Mouse (Mus musculus) embryo, embryonic 10 days (tissue): ENCODE results near the gene Fcrl6.

Experiments used
- DNase-seq: peaks from one replicate; pipeline ENCODE4 v3.0.0-alpha.2; 2015; ENCODE audit warnings: low spot score

Fcrl6 gene

DNA sequence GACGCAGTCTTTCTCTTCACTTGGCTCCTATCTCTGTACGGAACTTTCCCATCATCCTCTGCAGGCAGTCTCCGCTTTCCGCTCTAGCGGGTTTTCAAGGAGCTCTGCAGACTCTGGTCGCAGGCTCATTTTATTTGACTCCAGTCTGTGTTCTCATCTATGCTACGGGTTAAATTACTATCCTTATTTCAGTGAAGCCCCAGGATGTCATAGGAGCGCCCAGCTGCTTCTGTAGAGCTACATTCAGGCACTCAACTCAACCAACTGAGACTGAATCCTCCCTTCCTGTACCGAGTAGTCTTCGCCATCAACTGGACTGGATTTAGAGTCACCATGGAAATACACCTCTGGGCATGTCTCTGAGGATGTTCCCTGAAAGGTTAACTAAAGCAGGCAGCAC, 12.3 kb upstream of the Fcrl6 start:
- no peak for DNase-seq

DNA sequence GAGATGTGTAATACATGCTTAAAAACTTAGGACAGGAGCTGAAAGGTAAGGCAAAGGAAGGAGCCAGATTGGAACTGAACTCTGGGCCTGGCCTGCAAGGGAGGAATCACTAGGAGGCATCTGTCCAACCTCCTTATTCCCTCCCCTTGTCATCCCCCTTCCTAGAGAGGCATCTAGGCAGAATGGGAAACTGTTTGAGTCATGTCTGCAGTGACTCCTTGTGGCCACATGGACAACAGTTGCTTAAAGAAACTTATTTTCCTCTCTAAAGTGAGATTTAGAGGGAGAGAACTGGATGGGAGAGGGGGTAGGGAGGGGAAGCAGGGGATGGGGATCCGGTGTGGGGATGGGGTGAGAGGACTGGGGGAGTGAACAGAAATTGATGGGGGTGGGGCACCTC, 10.4 kb upstream of the Fcrl6 start:
- DNase-seq, result peak; percentile 29

DNA sequence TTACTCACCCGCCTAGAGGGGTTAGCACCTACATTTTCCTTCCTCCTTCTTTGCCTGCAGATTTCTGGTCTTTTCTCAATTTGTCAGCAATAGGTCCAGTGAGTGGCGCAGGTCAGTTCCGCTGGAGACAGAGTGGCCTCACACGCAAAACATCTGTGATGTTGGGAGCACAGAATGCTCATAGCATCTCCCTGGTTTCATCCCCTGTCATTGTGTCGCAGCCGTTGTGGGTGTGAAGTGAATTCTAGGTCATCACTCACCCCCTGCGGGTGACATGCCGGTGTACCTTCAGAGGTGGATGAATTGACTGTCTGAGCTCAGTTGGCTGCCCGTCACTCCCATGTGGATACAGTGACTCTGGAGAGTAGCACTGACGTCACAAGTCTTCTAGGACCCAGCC, 9.0 kb upstream of the Fcrl6 start:
- DNase-seq, result no peak

DNA sequence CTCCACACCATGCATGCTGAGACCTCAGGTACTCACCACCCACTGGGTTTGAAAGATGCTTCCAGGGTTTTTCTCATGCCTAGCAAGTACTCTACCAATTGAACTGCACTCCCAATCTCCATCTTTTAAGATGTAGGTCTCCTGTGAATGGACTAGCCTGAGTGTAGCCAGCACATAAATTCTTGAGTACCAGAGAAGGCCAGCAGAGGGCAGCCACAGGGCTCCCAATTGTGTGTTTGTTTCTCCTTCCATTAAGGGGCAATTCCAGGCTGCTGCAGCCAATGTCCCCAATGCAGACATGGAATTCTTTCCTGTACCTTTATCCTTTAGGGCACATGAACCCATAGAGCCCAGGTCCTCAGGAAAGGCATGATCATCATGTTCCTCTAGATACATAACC, 7.9 kb downstream of the Fcrl6 start:
- DNase-seq, result peak; percentile 67

DNA sequence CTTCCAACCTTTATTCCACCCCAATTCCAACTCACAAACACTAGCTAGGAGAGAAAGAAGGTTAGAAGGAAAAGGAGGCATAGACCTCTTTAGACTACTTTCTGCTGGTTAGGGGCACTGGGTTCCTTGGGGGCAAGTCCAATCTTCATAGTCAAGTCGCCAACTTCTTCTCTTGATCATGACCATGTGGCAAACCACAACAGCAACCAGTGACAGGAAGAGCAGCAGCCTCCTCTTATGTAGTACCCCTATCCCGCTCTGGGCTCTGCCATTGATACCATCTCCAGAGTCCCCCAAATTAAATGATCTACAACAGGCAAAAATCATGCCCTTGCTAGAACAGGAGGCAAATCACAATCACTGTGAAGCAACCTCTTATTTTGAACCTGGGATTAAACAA, 8.4 kb downstream of the Fcrl6 start:
- DNase-seq, result no peak

- DNase-seq, result no peak
These were observed 9.0 kb downstream of the Fcrl6 start for GRCm38 (mm10) chr1:172593321-172593720.

DNA sequence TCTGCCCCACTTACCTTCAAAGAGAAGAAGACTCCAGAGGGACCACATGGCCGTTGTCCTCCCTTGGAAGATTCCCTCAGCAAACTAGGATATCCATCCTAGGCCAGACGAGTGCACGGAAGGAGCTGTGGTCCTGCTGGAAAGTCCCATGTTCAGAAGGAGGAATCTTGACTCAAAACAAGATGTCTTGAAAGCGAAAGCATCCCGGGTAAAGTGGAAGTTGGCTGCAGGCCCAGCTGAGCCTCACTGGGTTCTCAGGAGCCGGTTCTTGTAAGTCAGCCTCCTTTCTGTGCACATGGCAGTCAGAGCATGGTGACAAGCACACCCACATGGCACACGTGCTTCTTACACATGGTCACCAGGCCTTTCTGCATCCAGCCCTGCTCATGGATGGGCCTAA, 12.0 kb downstream of the Fcrl6 start, which contains the start of gene Slamf8:
Slamf8 (minus strand) TSS at position 184 of the 400 bp plus-strand sequence.
- no peak for DNase-seq

- peak; percentile 35 for DNase-seq
These were observed 16.5 kb downstream of the Fcrl6 start for GRCm38 (mm10) chr1:172585612-172586567.

- DNase-seq, result no peak
These were observed 17.3 kb downstream of the Fcrl6 start for GRCm38 (mm10) chr1:172585026-172585425.

DNA sequence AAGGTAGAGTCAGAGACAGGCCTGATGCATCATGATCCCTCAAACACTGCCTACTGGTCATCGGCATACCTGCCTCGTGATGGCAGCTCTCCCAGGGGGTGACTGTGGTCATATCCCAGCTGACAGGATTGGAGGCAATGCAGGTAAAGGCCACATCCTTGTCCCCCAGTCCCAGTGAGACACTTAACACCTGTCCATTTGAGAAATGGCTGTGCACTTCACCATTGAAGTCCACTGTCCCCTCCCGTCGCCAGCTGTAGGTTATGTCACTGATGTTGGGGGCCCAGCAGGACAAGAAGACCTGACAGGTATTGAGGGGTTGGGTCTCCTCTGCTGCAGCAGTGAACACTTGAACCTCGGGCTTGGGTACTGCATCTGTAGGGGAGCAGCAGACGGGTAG, 18.1 kb downstream of the Fcrl6 start:
- no peak for DNase-seq

- DNase-seq, result no peak
These were observed 19.9 kb downstream of the Fcrl6 start for GRCm38 (mm10) chr1:172582436-172582835.

- DNase-seq, result no peak
These were observed 22.2 kb downstream of the Fcrl6 start for GRCm38 (mm10) chr1:172580116-172580515.

DNA sequence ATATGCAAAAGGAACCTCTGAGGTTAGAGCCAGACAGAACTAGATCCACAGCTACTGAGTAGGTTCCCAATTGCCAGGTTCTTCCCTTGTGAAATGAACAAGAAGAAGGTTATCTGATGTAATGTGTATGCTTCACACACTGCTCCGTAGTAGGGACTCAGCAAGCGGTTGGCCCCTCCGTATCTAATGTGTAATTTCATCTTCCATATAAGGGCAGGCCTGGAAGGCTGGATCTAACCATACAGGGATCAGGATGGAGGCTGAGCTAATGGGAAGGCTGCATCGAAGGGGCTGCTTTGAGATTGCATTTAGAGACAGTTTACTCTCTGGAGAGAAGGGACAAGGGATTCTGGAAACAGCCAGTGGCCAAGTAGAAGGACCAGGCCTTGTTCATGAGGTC, 34.6 kb downstream of the Fcrl6 start:
- no peak for DNase-seq

DNA sequence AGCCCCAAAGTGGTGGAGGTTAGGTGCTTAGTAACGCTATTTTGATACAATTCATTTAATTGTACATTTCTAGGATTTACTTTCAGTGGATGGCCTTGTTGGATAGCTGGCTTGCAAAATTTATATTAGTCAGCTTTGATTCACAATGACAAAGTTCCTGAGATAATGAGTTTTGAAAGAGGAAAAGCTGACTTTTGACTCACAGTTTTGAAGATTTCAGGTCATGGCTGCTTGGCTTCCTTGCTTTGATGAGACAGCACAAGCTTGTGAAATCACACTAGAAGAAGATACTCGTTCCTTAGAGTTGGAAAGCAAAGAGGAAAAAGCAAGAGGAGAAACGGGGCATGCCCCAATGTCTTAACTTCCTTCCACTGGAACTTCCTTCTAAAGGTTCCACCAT, 36.2 kb downstream of the Fcrl6 start:
- DNase-seq, result no peak

DNA sequence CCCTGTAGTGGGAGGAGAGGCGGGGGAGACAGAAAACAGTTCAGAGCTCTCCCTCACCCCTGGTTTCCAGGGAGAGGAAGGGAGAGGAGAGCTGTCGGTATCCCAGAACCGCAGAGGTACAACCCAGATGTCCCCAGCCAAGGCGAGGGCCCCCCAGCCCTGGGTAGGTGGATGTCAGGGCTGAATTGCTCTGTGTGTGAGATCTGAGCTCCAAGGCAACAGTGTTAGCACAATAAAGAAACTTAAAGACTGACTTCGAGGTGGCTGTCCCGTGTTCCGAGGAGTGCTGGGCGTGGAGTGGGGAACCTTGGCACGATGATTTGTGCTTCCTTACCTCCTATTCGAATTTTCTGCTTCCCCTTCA, 38.9 kb downstream of the Fcrl6 start:
- no peak for DNase-seq

DNA sequence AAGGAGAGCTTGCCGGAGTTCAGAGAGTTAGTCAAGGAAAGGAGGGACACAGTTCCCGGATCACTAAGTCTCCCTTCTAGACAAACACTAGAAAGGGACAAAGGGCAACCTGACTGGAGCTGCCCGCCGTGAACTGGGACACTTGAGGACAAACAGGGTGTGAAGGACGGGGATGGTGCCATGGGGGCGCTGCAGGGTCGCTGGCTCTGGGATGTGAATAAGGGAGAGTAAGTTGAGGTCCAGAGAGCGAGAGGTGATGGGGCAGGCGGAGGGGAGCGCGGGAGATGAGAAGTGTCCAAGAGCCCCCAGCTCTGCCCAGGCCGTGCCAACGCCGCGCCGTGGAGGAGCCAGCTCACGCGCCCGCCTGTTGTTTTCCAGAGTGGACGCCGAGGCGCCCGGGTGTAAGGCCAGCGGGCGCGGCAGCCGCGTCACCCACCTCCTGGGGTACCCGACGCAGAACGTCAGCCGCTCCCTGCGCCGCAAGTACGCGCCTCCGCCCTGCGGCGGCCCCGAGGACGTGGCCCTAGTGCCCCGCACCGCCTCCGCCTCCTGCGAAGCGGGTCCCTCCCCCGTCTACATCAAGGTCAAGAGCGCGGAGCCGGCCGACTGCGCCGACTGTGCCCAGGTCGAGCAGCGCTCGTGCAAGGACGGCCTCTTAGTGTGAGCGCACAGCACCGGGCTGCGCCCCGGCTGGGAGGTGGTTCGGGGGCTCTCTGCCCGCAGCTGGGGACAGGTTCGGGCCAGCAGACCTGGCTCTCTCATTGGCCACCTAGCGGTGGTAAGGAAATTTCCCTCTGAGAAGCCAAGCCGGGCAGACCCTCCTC, 39.5 kb downstream of the Fcrl6 start:
- peak; percentile 83 for DNase-seq

DNA sequence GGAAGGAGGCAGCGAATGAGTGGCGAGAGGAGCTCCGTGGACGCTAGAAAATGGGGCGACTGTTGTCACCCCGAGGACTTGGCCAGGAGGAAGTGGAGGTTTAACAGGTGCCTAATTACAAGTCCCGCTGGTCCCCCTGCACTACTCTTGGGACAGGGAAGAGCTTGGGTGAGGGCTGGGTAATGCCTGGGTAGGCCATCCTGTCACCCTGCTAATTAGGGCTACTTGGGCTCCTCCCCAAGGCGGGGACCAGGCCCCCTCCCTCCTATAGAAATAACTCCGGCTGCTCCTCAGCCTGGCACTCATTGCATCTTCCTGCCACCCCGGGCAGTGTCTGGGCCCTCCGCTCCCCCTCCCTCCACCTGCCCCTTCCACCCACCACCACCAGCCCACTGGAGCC, 46.7 kb downstream of the Fcrl6 start, which contains the start of gene Vsig8:
Vsig8 (plus strand) TSS at position 301 of the 400 bp plus-strand sequence.
- no peak for DNase-seq

GRCm38 (mm10) chr1:172552623-172553022, 49.7 kb downstream of the Fcrl6 start:
- no peak for DNase-seq

DNA sequence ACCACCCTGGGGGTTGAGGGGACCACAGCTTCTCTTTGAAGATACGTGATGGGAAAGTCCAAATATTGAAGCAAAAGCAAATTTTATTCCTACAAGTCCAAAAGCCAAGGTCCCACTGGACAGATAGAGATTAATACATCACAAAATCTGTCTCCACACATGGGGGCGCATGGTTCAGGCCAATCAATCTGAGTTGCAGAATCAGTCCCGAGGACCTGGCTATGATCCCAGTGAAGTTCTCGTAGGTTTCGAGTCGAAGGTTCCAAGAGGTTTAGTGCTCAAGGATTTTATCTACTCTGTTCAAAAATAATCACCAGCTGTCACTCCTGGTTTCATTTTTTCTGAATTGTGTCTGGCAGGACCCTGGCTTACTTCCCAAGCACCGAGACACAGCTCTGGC, 51.3 kb downstream of the Fcrl6 start:
- DNase-seq, result no peak

GRCm38 (mm10) chr1:172550551-172550951, 51.8 kb downstream of the Fcrl6 start:
- peak; percentile 82 for DNase-seq

GRCm38 (mm10) chr1:172549717-172550116, 52.6 kb downstream of the Fcrl6 start:
- DNase-seq, result no peak

- DNase-seq, result no peak
These were observed 53.0 kb downstream of the Fcrl6 start for GRCm38 (mm10) chr1:172549314-172549713.

DNA sequence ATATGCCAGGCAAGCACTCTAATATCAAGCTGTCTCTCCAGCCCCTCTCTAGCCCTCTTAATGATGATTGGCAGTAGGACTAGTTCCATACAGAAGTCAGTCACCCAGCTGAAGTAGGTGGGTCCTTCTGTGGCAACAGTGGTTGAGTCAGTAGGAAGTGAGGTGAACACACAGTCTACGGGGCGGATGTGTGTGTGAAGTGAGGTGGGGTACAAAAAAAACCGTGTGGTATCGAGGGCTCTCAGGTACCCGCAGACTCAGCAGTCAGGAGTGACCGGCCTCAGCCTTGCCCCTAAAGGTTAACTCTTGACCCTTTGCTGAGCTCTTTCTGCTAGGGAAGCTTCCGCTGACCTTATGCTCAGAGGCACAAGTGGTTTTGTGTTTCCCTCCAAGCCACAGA, 53.9 kb downstream of the Fcrl6 start:
- DNase-seq, result peak; percentile 48
